Mouse (Mus musculus) liver, embryonic 12.5 days (tissue): Measurements from ENCODE around the gene Gsk3b. TPM values are rescaled to one million over a fixed set of nuclear protein-coding genes. Genes with fewer than 3 reads are reported as not detected.
"Not testable (repeated sequence)": the region's sequence is repeated elsewhere in the genome, so short reads cannot be mapped to it uniquely, and the experiment has no call there.

Experiments used
- ATAC-seq: fragments of 200-750 bp; cut with Nextera tagmentation; 2 replicates; pipeline ENCODE4 v1.8.0; 2017; ENCODE audit warnings: moderate number of reproducible peaks, mild to moderate bottlenecking, moderate library complexity
- H3K27ac ChIP-seq: fragments of 300-500 bp; sonication (generic); 2 replicates; pipeline ENCODE4 v1.5.1; 2016; ENCODE audit warnings: mild to moderate bottlenecking
- H3K27me3 ChIP-seq: fragments of 300-500 bp; sonication (generic); replicated peaks from 2 replicates; pipeline ENCODE4 v1.6.1; 2016; ENCODE audit warnings: mild to moderate bottlenecking, moderate library complexity
- H3K36me3 ChIP-seq: fragments of 300-500 bp; sonication (generic); 2 replicates; pipeline ENCODE4 v1.6.1; 2016; ENCODE audit warnings: mild to moderate bottlenecking, moderate library complexity
- H3K4me1 ChIP-seq: fragments of 300-500 bp; sonication (generic); 2 replicates; pipeline ENCODE4 v1.6.1; 2016
- H3K4me2 ChIP-seq: fragments of 300-500 bp; sonication (generic); 2 replicates; pipeline ENCODE4 v1.6.1; 2016; ENCODE audit warnings: mild to moderate bottlenecking, moderate library complexity
- H3K4me3 ChIP-seq: fragments of 300-500 bp; sonication (generic); 2 replicates; pipeline ENCODE4 v1.5.1; 2016; ENCODE audit warnings: mild to moderate bottlenecking, moderate library complexity
- H3K9ac ChIP-seq: fragments of 300-500 bp; sonication (generic); 2 replicates; pipeline ENCODE4 v1.6.1; 2016; ENCODE audit warnings: mild to moderate bottlenecking, moderate library complexity
- H3K9me3 ChIP-seq: fragments of 300-500 bp; sonication (generic); replicated peaks from 2 replicates; pipeline ENCODE4 v1.6.1; 2016; ENCODE audit warnings: mild to moderate bottlenecking, moderate library complexity
- WGBS: fragments of 180-500 bp; shearing (Covaris S2); methylation state at CpG from one replicate; pipeline ENCODE4 v1.1.7; 2016; ENCODE audit not compliant: insufficient replicate concordance; 5-methylcytosine and 5-hydroxymethylcytosine counted together
- polyA plus RNA-seq: library from polyadenylated mRNA; unstranded; fragments of >200 nt; fragmentation: Nextera tagmentation; extraction: Ambion mirVana; gene quantifications from 2 replicates; pipeline ENCODE4 v1.2.1, GENCODE M21; 2016

Gsk3b gene
- polyA plus RNA-seq, 1 experiment from 2014 or later = 17.4 TPM

- Histone ChIP-seq H3K9me3 (no peaks in the 10 kb centered on the region), H3K36me3 (peaks cover 46% of the 10 kb centered on the region), H3K4me3 (no peak overlapping the region), H3K4me1 (no peaks in the 10 kb centered on the region), H3K27me3 (no peaks in the 10 kb centered on the region), H3K27ac (no peak overlapping the region), H3K4me2 (no peak overlapping the region), H3K9ac (no peak overlapping the region)
- WGBS = 94% methylated on average over 7 of the region's 7 CpGs
- ATAC-seq = no peak
Measured at GRCm38 (mm10) chr16:38205272-38205671, 116.5 kb downstream of the Gsk3b start.

- H3K9ac ChIP-seq, H3K27ac ChIP-seq, H3K4me2 ChIP-seq, H3K4me1 ChIP-seq, H3K9me3 ChIP-seq, ATAC-seq, H3K27me3 ChIP-seq, H3K4me3 ChIP-seq: not testable (repeated sequence)
- WGBS = 79% methylated on average over 5 of the region's 5 CpGs
- H3K36me3 ChIP-seq = peaks cover 48% of the 10 kb centered on the region
Measured at GRCm38 (mm10) chr16:38222491-38222890, 133.7 kb downstream of the Gsk3b start.

- Histone ChIP-seq H3K9ac (no peak overlapping the region; the same call in 1 of the 2 replicates), H3K4me2 (no peak overlapping the region), H3K4me1 (peaks cover 16% of the 10 kb centered on the region), H3K9me3 (no peaks in the 10 kb centered on the region), H3K27ac (no peak overlapping the region), H3K27me3 (no peaks in the 10 kb centered on the region), H3K4me3 (no peak overlapping the region), H3K36me3 (peaks cover 18% of the 10 kb centered on the region)
- peak; percentile 55; the same call in 1 of the 2 replicates for ATAC-seq
- WGBS = 29% methylated on average over 4 of the region's 4 CpGs
Measured at GRCm38 (mm10) chr16:38236936-38237585, 148.3 kb downstream of the Gsk3b start.

GRCm38 (mm10) chr16:38239729-38240128 lies 150.9 kb downstream of the Gsk3b start:
- H3K9me3 ChIP-seq = no peaks in the 10 kb centered on the region
- no peak for ATAC-seq
- no peak overlapping the region for H3K4me2 ChIP-seq
- 50% methylated on average over 5 of the region's 5 CpGs for WGBS
- no peak overlapping the region for H3K4me3 ChIP-seq
- peaks cover 24% of the 10 kb centered on the region for H3K36me3 ChIP-seq
- H3K9ac ChIP-seq = no peak overlapping the region
- H3K27me3 ChIP-seq = no peaks in the 10 kb centered on the region
- peaks cover 16% of the 10 kb centered on the region for H3K4me1 ChIP-seq
- H3K27ac ChIP-seq = no peak overlapping the region

GRCm38 (mm10) chr16:38240167-38240566 lies 151.4 kb downstream of the Gsk3b start:
- Histone ChIP-seq H3K27ac (no peak overlapping the region), H3K9me3 (no peaks in the 10 kb centered on the region), H3K4me2 (no peak overlapping the region), H3K27me3 (no peaks in the 10 kb centered on the region), H3K9ac (no peak overlapping the region), H3K36me3 (peaks cover 24% of the 10 kb centered on the region), H3K4me1 (peaks cover 16% of the 10 kb centered on the region), H3K4me3 (no peak overlapping the region)
- no peak for ATAC-seq
- WGBS = 93% methylated on average over 10 of the region's 10 CpGs

GRCm38 (mm10) chr16:38244111-38244510 lies 155.3 kb downstream of the Gsk3b start:
- H3K36me3 ChIP-seq = peaks cover 24% of the 10 kb centered on the region
- H3K27ac ChIP-seq = no peak overlapping the region
- no peak overlapping the region for H3K4me2 ChIP-seq
- H3K9me3 ChIP-seq = no peaks in the 10 kb centered on the region
- H3K4me1 ChIP-seq = 0 out of 2 replicates have a peak, but pooled peaks cover 5% of the 10 kb centered on the region
- H3K27me3 ChIP-seq = no peaks in the 10 kb centered on the region; the same call in 1 of the 2 replicates
- no peak overlapping the region for H3K4me3 ChIP-seq
- ATAC-seq = no peak
- WGBS = 81% methylated on average over 6 of the region's 6 CpGs
- H3K9ac ChIP-seq = no peak overlapping the region

- H3K36me3 ChIP-seq = peaks cover 21% of the 10 kb centered on the region
- WGBS = 73% methylated on average over 2 of the region's 2 CpGs
Measured at GRCm38 (mm10) chr16:38245379-38245778, 156.6 kb downstream of the Gsk3b start.

GRCm38 (mm10) chr16:38245849-38246585 lies 157.2 kb downstream of the Gsk3b start:
- Histone ChIP-seq H3K27me3 (no peaks in the 10 kb centered on the region; the same call in 1 of the 2 replicates), H3K4me2 (no peak overlapping the region), H3K9ac (no peak overlapping the region), H3K4me1 (no peaks in the 10 kb centered on the region), H3K9me3 (no peaks in the 10 kb centered on the region), H3K4me3 (no peak overlapping the region), H3K36me3 (peaks cover 14% of the 10 kb centered on the region), H3K27ac (no peak overlapping the region)
- no peak for ATAC-seq
- WGBS = 68% methylated on average over 5 of the region's 5 CpGs

More at GRCm38 (mm10) chr16:38245379-38245778, 156.6 kb downstream of the Gsk3b start:
- H3K27me3 ChIP-seq = no peaks in the 10 kb centered on the region; the same call in 1 of the 2 replicates
- no peaks in the 10 kb centered on the region for H3K9me3 ChIP-seq
- H3K27ac ChIP-seq = no peak overlapping the region
- no peak overlapping the region for H3K9ac ChIP-seq
- ATAC-seq = no peak
- no peak overlapping the region for H3K4me2 ChIP-seq
- no peaks in the 10 kb centered on the region for H3K4me1 ChIP-seq
- H3K4me3 ChIP-seq = no peak overlapping the region

- WGBS = 30% methylated on average over 13 of the region's 13 CpGs
- H3K27ac ChIP-seq = no peak overlapping the region
- no peak overlapping the region for H3K4me2 ChIP-seq
- H3K27me3 ChIP-seq = no peaks in the 10 kb centered on the region; the same call in 1 of the 2 replicates
- no peaks in the 10 kb centered on the region for H3K36me3 ChIP-seq
- H3K9me3 ChIP-seq = no peaks in the 10 kb centered on the region
- no peaks in the 10 kb centered on the region for H3K4me1 ChIP-seq
- no peak for ATAC-seq
- no peak overlapping the region for H3K4me3 ChIP-seq
- no peak overlapping the region for H3K9ac ChIP-seq
Measured at GRCm38 (mm10) chr16:38248331-38248961, 159.6 kb downstream of the Gsk3b start.

GRCm38 (mm10) chr16:38250467-38250866 lies 161.7 kb downstream of the Gsk3b start:
- WGBS = 77% methylated on average over 6 of the region's 6 CpGs
- no peak for ATAC-seq
- H3K27ac ChIP-seq = no peak overlapping the region

GRCm38 (mm10) chr16:38254001-38254400 lies 165.2 kb downstream of the Gsk3b start:
- Histone ChIP-seq H3K4me1 (no peaks in the 10 kb centered on the region), H3K27me3 (peaks cover 7% of the 10 kb centered on the region; the same call in 1 of the 2 replicates), H3K36me3 (no peaks in the 10 kb centered on the region), H3K9me3 (no peaks in the 10 kb centered on the region), H3K4me2 (no peak overlapping the region), H3K9ac (no peak overlapping the region), H3K4me3 (no peak overlapping the region), H3K27ac (no peak overlapping the region)
- ATAC-seq = no peak
- 64% methylated on average over 14 of the region's 14 CpGs for WGBS

More at GRCm38 (mm10) chr16:38250467-38250866, 161.7 kb downstream of the Gsk3b start:
- Histone ChIP-seq H3K4me1 (no peaks in the 10 kb centered on the region), H3K4me3 (no peak overlapping the region), H3K9me3 (no peaks in the 10 kb centered on the region), H3K36me3 (no peaks in the 10 kb centered on the region), H3K4me2 (no peak overlapping the region), H3K9ac (no peak overlapping the region), H3K27me3 (peaks cover 6% of the 10 kb centered on the region; the same call in 1 of the 2 replicates)

GRCm38 (mm10) chr16:38255107-38255506 lies 166.3 kb downstream of the Gsk3b start:
- H3K36me3 ChIP-seq = no peaks in the 10 kb centered on the region
- H3K4me1 ChIP-seq = no peaks in the 10 kb centered on the region
- WGBS = 63% methylated on average over 4 of the region's 4 CpGs
- 0 out of 2 replicates have a peak, but pooled peaks cover 7% of the 10 kb centered on the region for H3K27me3 ChIP-seq
- ATAC-seq = no peak
- no peaks in the 10 kb centered on the region for H3K9me3 ChIP-seq
- H3K9ac ChIP-seq = no peak overlapping the region
- no peak overlapping the region for H3K4me2 ChIP-seq
- no peak overlapping the region for H3K27ac ChIP-seq
- no peak overlapping the region for H3K4me3 ChIP-seq
